Mouse (Mus musculus): ENCODE measurements around the gene Hinfp.

DNA sequence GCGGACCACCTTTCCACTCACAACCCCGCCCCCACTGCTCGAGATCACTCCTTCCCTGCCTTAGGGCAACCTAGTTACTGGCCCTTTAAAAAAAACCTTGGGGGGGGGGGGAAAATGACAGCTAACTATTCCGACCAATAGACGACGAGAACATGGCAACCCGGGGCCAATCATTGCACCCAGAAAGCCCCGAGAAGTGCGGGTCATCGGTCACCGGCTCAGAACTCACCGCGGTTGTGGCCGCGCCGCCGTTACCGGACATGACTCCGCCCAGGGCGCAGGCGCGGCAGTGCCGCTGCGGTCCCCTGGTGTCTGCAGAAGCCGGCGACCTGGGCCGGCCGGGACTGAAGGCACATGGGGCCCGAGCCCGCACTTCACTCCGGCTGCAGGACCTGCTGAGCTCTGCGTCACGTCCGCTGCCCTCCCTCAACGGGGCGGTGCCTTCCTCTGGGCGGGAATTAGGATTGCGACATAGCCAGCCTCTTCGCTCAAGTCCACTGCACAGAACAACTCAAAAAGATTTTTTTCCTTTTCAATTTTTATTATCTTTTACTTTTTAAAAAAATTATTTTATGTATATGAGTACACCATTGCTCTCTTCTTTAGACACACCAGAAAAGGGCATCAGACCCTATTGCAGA lies 38.4 kb upstream of the Hinfp start, which contains the start of gene Hmbs:
- TF ChIP-seq GATA1 (IDR thresholded peaks at IDR 0.05; ENCODE audit: borderline replicate concordance, low read length) = no peak
- no peak for TF ChIP-seq CTCF (IDR thresholded peaks at IDR 0.05; ENCODE audit: low read depth, low read length)
- no peak for TF ChIP-seq POLR2AphosphoS5 (IDR thresholded peaks at IDR 0.05; ENCODE audit: insufficient replicate concordance, low read depth, low read length)

Measured in G1E (cell line).